Mouse (Mus musculus) MEL (cell line): ENCODE data around the gene Rab5b.

Experiments used
- MAZ ChIP-seq: IDR thresholded peaks from 2 replicates; pipeline ENCODE4 v1.6.1; 2012; ENCODE audit warnings: low read depth, mild to moderate bottlenecking, inconsistent platforms, low read length, improper control_type of control experiment
- TCF12 ChIP-seq: IDR thresholded peaks from 2 replicates; pipeline ENCODE4 v1.6.1; 2014; ENCODE audit warnings: low read depth, mild to moderate bottlenecking, inconsistent platforms, low read length, improper control_type of control experiment, moderate library complexity

GRCm38 (mm10) chr10:128668790-128669672, 27.0 kb downstream of the Rab5b start:
- TF ChIP-seq MAZ (no peak), TCF12 (no peak)
